Mouse (Mus musculus): ENCODE measurements around the gene Spats1.

- TF ChIP-seq CTCF (IDR thresholded peaks at IDR 0.05; ENCODE audit: extremely low read depth, insufficient read depth, insufficient read length, insufficient replicate concordance) (peak; percentile 74; the same call in 1 of the 2 replicates), POLR2A (IDR thresholded peaks at IDR 0.05; ENCODE audit: low read depth, low read length) (peak; percentile 32)
Observed at GRCm38 (mm10) chr17:45506700-45507189, 31.5 kb upstream of the Spats1 start, which contains the start of gene Aars2.
